Comparison of ENCODE assay signal across 25 mouse cellular contexts in the genomic region with DNA sequence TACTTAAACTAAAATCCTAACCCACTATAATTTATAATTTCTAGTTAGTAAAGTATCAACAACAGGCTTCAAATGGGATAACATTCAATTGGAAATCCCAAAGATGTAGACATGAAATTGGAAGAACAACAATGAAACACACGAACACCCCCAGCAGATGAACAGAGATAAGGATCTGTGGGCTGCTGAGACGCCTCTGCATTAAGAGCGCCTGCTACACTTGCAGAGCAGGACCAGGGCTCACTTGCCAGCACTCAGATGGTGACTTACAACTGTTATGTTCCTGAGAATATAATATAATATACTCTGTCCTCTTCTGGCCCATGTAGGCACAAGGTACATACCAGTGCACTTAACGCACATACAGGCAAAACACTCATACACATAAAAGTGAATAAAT. TPM values are rescaled to one million over a fixed set of nuclear protein-coding genes. Genes with fewer than 3 reads are reported as not detected.
A peak's percentile ranks its signal among the peaks of the same experiment; 100 is the strongest.
DNase-seq lines count a peak whose midpoint lies in the region; ATAC-seq lines count a peak whose summit lies in the region.
"Had no signal": no experiment of that assay in that cellular context is flagged by ENCODE, and none has a peak within 500 bp of the region (broad histone marks: within the 10 kb centered on the region; RNA-seq: fewer than 3 reads in every experiment).

No protein-coding gene starts in this region.

- intact Hi-C loops in left cerebral cortex, postnatal 36 days (cut with DNase I): no loop called here

- ATAC-seq in CD4-positive, CD25-positive, alpha-beta regulatory T cell, adult 4 months: peak; percentile 36
- ATAC-seq: forebrain, embryonic 15.5 days; hindbrain, embryonic 16.5 days; intestine, postnatal 0 days; Patski had no signal

- no peak overlapping the region for H3K4me3 ChIP-seq in embryonic facial prominence, embryonic 10.5 days
- H3K4me3 ChIP-seq: embryonic facial prominence, embryonic 13.5 days; erythroblast, embryonic 14.5 days; forebrain, embryonic 12.5 days; forebrain, embryonic 15.5 days; hindbrain, embryonic 10.5 days; hindbrain, embryonic 13.5 days had no signal

- WGBS in embryonic facial prominence, embryonic 10.5 days: 78% methylated on average over 4 of the region's 4 CpGs

- DNase-seq in layer of hippocampus, adult 9-11 months: peak; percentile 18
- no peak for DNase-seq in layer of hippocampus, postnatal 10 days (ENCODE audit: low spot score in 2 of 2)
- DNase-seq in brain, adult 2 months (ENCODE audit: low read depth, low spot score): peak; percentile 12
- no peak for DNase-seq in embryonic facial prominence, embryonic 10.5 days (ENCODE audit: low spot score)
- no peak for DNase-seq in spleen, postnatal 10 days (ENCODE audit: low spot score in 2 of 2)
- no peak for DNase-seq in left cerebral cortex, postnatal 36 days (ENCODE audit: low spot score in 2 of 2)
- DNase-seq: adrenal gland, postnatal 10 days; adrenal gland, postnatal 36 days; cerebellum, adult 11 months; cerebellum, adult 2 months; cerebellum, postnatal 10 days; cerebellum, postnatal 36 days; gastrocnemius, postnatal 25 days; heart, postnatal 36 days; kidney, adult 2 months had no signal

- H3K27ac ChIP-seq in embryonic facial prominence, embryonic 10.5 days (replicated peaks): no peak overlapping the region
- H3K27ac ChIP-seq: embryonic facial prominence, embryonic 13.5 days; forebrain, embryonic 12.5 days; forebrain, embryonic 15.5 days; hindbrain, embryonic 10.5 days; hindbrain, embryonic 13.5 days had no signal

- no peaks in the 10 kb centered on the region for H3K27me3 ChIP-seq in embryonic facial prominence, embryonic 10.5 days (replicated peaks; ENCODE audit: low read depth, poor library complexity, severe bottlenecking)
- H3K27me3 ChIP-seq: embryonic facial prominence, embryonic 13.5 days; forebrain, embryonic 12.5 days; forebrain, embryonic 15.5 days; hindbrain, embryonic 13.5 days; Patski had no signal

- H3K9me3 ChIP-seq in embryonic facial prominence, embryonic 10.5 days: no peaks in the 10 kb centered on the region
- H3K9me3 ChIP-seq: embryonic facial prominence, embryonic 13.5 days; forebrain, embryonic 12.5 days; forebrain, embryonic 15.5 days; hindbrain, embryonic 10.5 days; hindbrain, embryonic 13.5 days had no signal

- H3K4me1 ChIP-seq in embryonic facial prominence, embryonic 10.5 days: no peaks in the 10 kb centered on the region
- H3K4me1 ChIP-seq: embryonic facial prominence, embryonic 13.5 days; forebrain, embryonic 12.5 days; forebrain, embryonic 15.5 days; hindbrain, embryonic 10.5 days; hindbrain, embryonic 13.5 days had no signal

- H3K36me3 ChIP-seq in embryonic facial prominence, embryonic 10.5 days (replicated peaks): peaks cover 69% of the 10 kb centered on the region

RNA-seq across cellular contexts. Expression of gene Ccnh, which starts 29.4 kb away (rescaled TPM):
- total RNA-seq in layer of hippocampus, postnatal 10 days (2021): 10 to 100 TPM; 63.4 to 67.3 TPM
- 100 to 1,000 TPM; 109 to 157 TPM for polyA plus RNA-seq in CD4-positive, CD25-positive, alpha-beta regulatory T cell, adult 4 months (2017; shearing (Covaris generic))
- 94.6 and 95.9 TPM in 2 replicates for polyA plus RNA-seq in embryonic facial prominence, embryonic 10.5 days (2016; fragmentation: Nextera tagmentation; extraction: Ambion mirVana)
- 10 to 100 TPM; 50.9 to 60.5 TPM for total RNA-seq in left cerebral cortex, postnatal 36 days (2021)

Comparison
In these comparisons a context has a peak if more than half of its experiments do, and no peak if none do; other contexts are left out.
1. DNase-seq: peak in layer of hippocampus, adult 9-11 months (single experiment) and brain, adult 2 months (single experiment); none in layer of hippocampus, postnatal 10 days (0 of 2), embryonic facial prominence, embryonic 10.5 days (single experiment), spleen, postnatal 10 days (0 of 2) and left cerebral cortex, postnatal 36 days (0 of 2).